Mouse (Mus musculus) C2C12 (cell line): ENCODE results near the gene Osbpl8.

ENCODE experiments used
- CEBPB ChIP-seq: IDR thresholded peaks from one replicate; pipeline ENCODE4 v1.6.1; 2011; ENCODE audit warnings: low read depth, mild to moderate bottlenecking, control low read depth, moderate library complexity
- CTCF ChIP-seq: IDR thresholded peaks from one replicate; pipeline ENCODE4 v1.5.1; 2011; ENCODE audit not compliant: control insufficient read depth, insufficient read depth, insufficient read length
- FOSL1 ChIP-seq: IDR thresholded peaks from one replicate; pipeline ENCODE4 v1.8.0; 2011; ENCODE audit warnings: mild to moderate bottlenecking, low read length; ENCODE audit not compliant: poor library complexity, insufficient read depth, severe bottlenecking
- MAX ChIP-seq: IDR thresholded peaks from one replicate; pipeline ENCODE4 v1.6.1; 2011; ENCODE audit warnings: mild to moderate bottlenecking, control low read depth
- MYOG ChIP-seq: IDR thresholded peaks from one replicate; pipeline ENCODE4 v1.6.1; 2011; ENCODE audit not compliant: control insufficient read depth, insufficient read length; ENCODE audit errors: extremely low read depth
- USF1 ChIP-seq: IDR thresholded peaks from one replicate; pipeline ENCODE4 v1.6.1; 2011; ENCODE audit warnings: low read depth, mild to moderate bottlenecking, control low read depth, moderate library complexity

DNA sequence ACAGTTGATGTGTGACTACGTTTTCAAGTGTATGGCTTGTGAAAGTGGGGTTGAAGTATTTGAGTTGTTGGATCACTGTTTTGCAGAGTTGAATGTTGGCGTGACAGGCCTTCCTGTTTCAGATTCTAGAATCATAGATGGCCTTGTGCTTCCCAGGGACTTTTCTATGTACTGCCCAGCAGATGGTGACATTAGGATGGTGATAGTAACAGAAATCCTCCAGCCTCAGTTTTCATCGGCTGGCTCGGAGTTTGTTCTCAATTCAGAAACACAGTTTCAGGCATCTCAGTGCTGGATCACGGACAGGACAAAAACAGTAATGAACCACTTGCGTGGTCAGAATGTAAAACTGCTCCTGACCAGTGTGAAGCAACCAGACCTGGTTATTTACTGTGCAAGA, 135.0 kb downstream of the Osbpl8 start:
- no peak for TF ChIP-seq CTCF
- TF ChIP-seq USF1, result no peak
- TF ChIP-seq MAX, result no peak
- TF ChIP-seq CEBPB, result no peak
- no peak for TF ChIP-seq MYOG
- no peak for TF ChIP-seq FOSL1
